Mouse (Mus musculus): Measurements from ENCODE around the gene Clk1. TPM values are rescaled to one million over a fixed set of nuclear protein-coding genes. Genes with fewer than 3 reads are reported as not detected.
"Not testable (repeated sequence)": the region's sequence is repeated elsewhere in the genome, so short reads cannot be mapped to it uniquely, and the experiment has no call there.

The Clk1 gene
- polyA plus RNA-seq, 1 experiment from 2014 or later = 202 TPM

- no peak overlapping the region for H3K4me3 ChIP-seq (replicated peaks)
- no peak overlapping the region for H3K9ac ChIP-seq (replicated peaks)
- no peak for ATAC-seq (ENCODE audit: insufficient number of reproducible peaks, insufficient read depth, low FRiP score, low TSS enrichment, low read depth)
- H3K4me2 ChIP-seq = no peak overlapping the region
- H3K27me3 ChIP-seq = no peaks in the 10 kb centered on the region
- WGBS = 73% methylated on average over 5 of the region's 5 CpGs
- 0 out of 2 replicates have a peak, but pooled peaks cover 4% of the 10 kb centered on the region for H3K9me3 ChIP-seq
- H3K4me1 ChIP-seq (replicated peaks) = no peaks in the 10 kb centered on the region
- no peaks in the 10 kb centered on the region for H3K36me3 ChIP-seq
- H3K27ac ChIP-seq = no peak overlapping the region
These were observed 41.1 kb downstream of the Clk1 start for GRCm38 (mm10) chr1:58382586-58383281.

- Histone ChIP-seq H3K36me3 (no peaks in the 10 kb centered on the region), H3K4me2 (no peak overlapping the region), H3K4me1 (replicated peaks) (no peaks in the 10 kb centered on the region), H3K27me3 (no peaks in the 10 kb centered on the region), H3K27ac (no peak overlapping the region), H3K9me3 (no peaks in the 10 kb centered on the region), H3K9ac (replicated peaks) (no peak overlapping the region), H3K4me3 (replicated peaks) (no peak overlapping the region)
- no peak for ATAC-seq (ENCODE audit: insufficient number of reproducible peaks, insufficient read depth, low FRiP score, low TSS enrichment, low read depth)
- WGBS = 81% methylated on average over 3 of the region's 3 CpGs
These were observed 48.2 kb downstream of the Clk1 start for GRCm38 (mm10) chr1:58375574-58376147.

- 90% methylated on average over 2 of the region's 2 CpGs for WGBS
These were observed 49.6 kb downstream of the Clk1 start for GRCm38 (mm10) chr1:58374266-58374665.

GRCm38 (mm10) chr1:58369716-58370115 is 54.1 kb downstream of the Clk1 start:
- no peak overlapping the region for H3K4me2 ChIP-seq
- no peaks in the 10 kb centered on the region for H3K36me3 ChIP-seq
- no peak overlapping the region for H3K27ac ChIP-seq
- no peak for ATAC-seq (ENCODE audit: insufficient number of reproducible peaks, insufficient read depth, low FRiP score, low TSS enrichment, low read depth)
- H3K9ac ChIP-seq (replicated peaks) = no peak overlapping the region
- WGBS = 61% methylated on average over 2 of the region's 2 CpGs
- no peak overlapping the region for H3K4me3 ChIP-seq (replicated peaks)
- no peaks in the 10 kb centered on the region for H3K27me3 ChIP-seq
- H3K9me3 ChIP-seq = peaks cover under 1% of the 10 kb centered on the region; the same call in 1 of the 2 replicates
- no peaks in the 10 kb centered on the region for H3K4me1 ChIP-seq (replicated peaks)

More at GRCm38 (mm10) chr1:58374266-58374665, 49.6 kb downstream of the Clk1 start:
- not testable (repeated sequence) for H3K4me3 ChIP-seq (replicated peaks); H3K36me3 ChIP-seq; H3K4me1 ChIP-seq (replicated peaks); ATAC-seq (ENCODE audit: insufficient number of reproducible peaks, insufficient read depth, low FRiP score, low TSS enrichment, low read depth); H3K4me2 ChIP-seq; H3K9me3 ChIP-seq; H3K27ac ChIP-seq; H3K27me3 ChIP-seq; H3K9ac ChIP-seq (replicated peaks)

- no peak overlapping the region for H3K9ac ChIP-seq (replicated peaks)
- no peaks in the 10 kb centered on the region for H3K27me3 ChIP-seq
- H3K36me3 ChIP-seq = no peaks in the 10 kb centered on the region
- no peaks in the 10 kb centered on the region for H3K4me1 ChIP-seq (replicated peaks)
- H3K4me2 ChIP-seq = no peak overlapping the region
- ATAC-seq (ENCODE audit: insufficient number of reproducible peaks, insufficient read depth, low FRiP score, low TSS enrichment, low read depth) = no peak
- no peak overlapping the region for H3K4me3 ChIP-seq (replicated peaks)
- H3K9me3 ChIP-seq = peaks cover 6% of the 10 kb centered on the region; the same call in 1 of the 2 replicates
- H3K27ac ChIP-seq = no peak overlapping the region
- 79% methylated on average over 12 of the region's 12 CpGs for WGBS
These were observed 57.0 kb downstream of the Clk1 start for GRCm38 (mm10) chr1:58366737-58367471.

- Histone ChIP-seq H3K4me1 (replicated peaks) (no peaks in the 10 kb centered on the region), H3K9ac (replicated peaks) (no peak overlapping the region), H3K9me3 (peaks cover 6% of the 10 kb centered on the region; the same call in 1 of the 2 replicates), H3K4me3 (replicated peaks) (no peak overlapping the region), H3K4me2 (no peak overlapping the region), H3K36me3 (no peaks in the 10 kb centered on the region), H3K27ac (no peak overlapping the region), H3K27me3 (no peaks in the 10 kb centered on the region)
- ATAC-seq (ENCODE audit: insufficient number of reproducible peaks, insufficient read depth, low FRiP score, low TSS enrichment, low read depth) = no peak
- WGBS = 96% methylated on average over 3 of the region's 3 CpGs
These were observed 58.0 kb downstream of the Clk1 start for GRCm38 (mm10) chr1:58365829-58366228.

- Histone ChIP-seq H3K36me3 (no peaks in the 10 kb centered on the region), H3K27ac (no peak overlapping the region), H3K4me2 (no peak overlapping the region), H3K27me3 (no peaks in the 10 kb centered on the region), H3K4me1 (replicated peaks) (no peaks in the 10 kb centered on the region), H3K4me3 (replicated peaks) (no peak overlapping the region), H3K9ac (replicated peaks) (no peak overlapping the region), H3K9me3 (peaks cover 6% of the 10 kb centered on the region; the same call in 1 of the 2 replicates)
- WGBS = 74% methylated on average over 12 of the region's 12 CpGs
- no peak for ATAC-seq (ENCODE audit: insufficient number of reproducible peaks, insufficient read depth, low FRiP score, low TSS enrichment, low read depth)
These were observed 59.3 kb downstream of the Clk1 start for GRCm38 (mm10) chr1:58364551-58364950.

- Histone ChIP-seq H3K36me3 (no peaks in the 10 kb centered on the region), H3K4me2 (no peak overlapping the region), H3K27ac (no peak overlapping the region), H3K4me1 (replicated peaks) (no peaks in the 10 kb centered on the region), H3K4me3 (replicated peaks) (no peak overlapping the region), H3K27me3 (no peaks in the 10 kb centered on the region), H3K9ac (replicated peaks) (no peak overlapping the region), H3K9me3 (peaks cover 6% of the 10 kb centered on the region; the same call in 1 of the 2 replicates)
- WGBS = 65% methylated on average over 4 of the region's 4 CpGs
- no peak for ATAC-seq (ENCODE audit: insufficient number of reproducible peaks, insufficient read depth, low FRiP score, low TSS enrichment, low read depth)
These were observed 61.6 kb downstream of the Clk1 start for GRCm38 (mm10) chr1:58362296-58362695.

Other genes with a start within 250 kb of the Clk1 start
- 0.09 and 0.26 TPM in 2 replicates for gene Aox4, start 213.7 kb downstream of the Clk1 start, polyA plus RNA-seq (2016; fragmentation: Nextera tagmentation; extraction: Ambion mirVana)
- 0.04 TPM in 1 of 2 replicates, not detected in the other for gene Aox2, start 145.7 kb downstream of the Clk1 start, polyA plus RNA-seq (2016; fragmentation: Nextera tagmentation; extraction: Ambion mirVana)
- gene Bzw1, start 31.2 kb downstream of the Clk1 start, polyA plus RNA-seq (2016; fragmentation: Nextera tagmentation; extraction: Ambion mirVana) = 408 and 418 TPM in 2 replicates
- 59.6 and 60.2 TPM in 2 replicates for gene Nif3l1, start 21.1 kb upstream of the Clk1 start, polyA plus RNA-seq (2016; fragmentation: Nextera tagmentation; extraction: Ambion mirVana)
- gene Ppil3, start 21.4 kb upstream of the Clk1 start, polyA plus RNA-seq (2016; fragmentation: Nextera tagmentation; extraction: Ambion mirVana) = 56.3 and 56.7 TPM in 2 replicates
- gene Orc2, start 81.0 kb upstream of the Clk1 start, polyA plus RNA-seq (2016; fragmentation: Nextera tagmentation; extraction: Ambion mirVana) = 41.6 and 48.1 TPM in 2 replicates
- 6.5 and 7.1 TPM in 2 replicates for gene Fam126b, start 162.3 kb upstream of the Clk1 start, polyA plus RNA-seq (2016; fragmentation: Nextera tagmentation; extraction: Ambion mirVana)
- gene Ndufb3, start 162.3 kb upstream of the Clk1 start, polyA plus RNA-seq (2016; fragmentation: Nextera tagmentation; extraction: Ambion mirVana) = 155 and 158 TPM in 2 replicates